Mouse (Mus musculus): ENCODE measurements around the gene Scaper. TPM values are rescaled to one million over a fixed set of nuclear protein-coding genes. Genes with fewer than 3 reads are reported as not detected.

Scaper gene
- polyA plus RNA-seq, 1 experiment = 0.02 TPM

GRCm38 (mm10) chr9:55542366-55543325 is 395.3 kb downstream of the Scaper start:
- Histone ChIP-seq H3K4me3 (replicated peaks) (peak overlapping the region; percentile 91), H3K27me3 (replicated peaks) (peaks cover 99% of the 10 kb centered on the region), H3K4me1 (peaks cover 82% of the 10 kb centered on the region), H3K36me3 (replicated peaks; ENCODE audit: low read length) (no peaks in the 10 kb centered on the region), H3K9me3 (peaks cover 16% of the 10 kb centered on the region; the same call in 1 of the 2 replicates)
- no peak for TF ChIP-seq FLI1 (IDR thresholded peaks at IDR 0.05; ENCODE audit: low read length)
- TF ChIP-seq GATA1 (IDR thresholded peaks at IDR 0.05; ENCODE audit: borderline replicate concordance, low read length) = no peak

- peaks cover 90% of the 10 kb centered on the region for H3K4me1 ChIP-seq
- peaks cover 98% of the 10 kb centered on the region for H3K27me3 ChIP-seq (replicated peaks)
- TF ChIP-seq FLI1 (IDR thresholded peaks at IDR 0.05; ENCODE audit: low read length) (no peak), GATA1 (IDR thresholded peaks at IDR 0.05; ENCODE audit: borderline replicate concordance, low read length) (no peak)
- peaks cover 16% of the 10 kb centered on the region; the same call in 1 of the 2 replicates for H3K9me3 ChIP-seq
- peak overlapping the region; percentile 91 for H3K4me3 ChIP-seq (replicated peaks)
- no peaks in the 10 kb centered on the region for H3K36me3 ChIP-seq (replicated peaks; ENCODE audit: low read length)
These were observed 396.1 kb downstream of the Scaper start for GRCm38 (mm10) chr9:55541681-55542365.

GRCm38 (mm10) chr9:55540888-55541287 is 397.0 kb downstream of the Scaper start:
- peak overlapping the region; percentile 89 for H3K4me3 ChIP-seq (replicated peaks)
- TF ChIP-seq FLI1 (IDR thresholded peaks at IDR 0.05; ENCODE audit: low read length) (no peak), GATA1 (IDR thresholded peaks at IDR 0.05; ENCODE audit: borderline replicate concordance, low read length) (no peak)
- peaks cover 10% of the 10 kb centered on the region; the same call in 1 of the 2 replicates for H3K9me3 ChIP-seq
- H3K4me1 ChIP-seq = peaks cover 92% of the 10 kb centered on the region
- no peaks in the 10 kb centered on the region for H3K36me3 ChIP-seq (replicated peaks; ENCODE audit: low read length)
- H3K27me3 ChIP-seq (replicated peaks) = peaks cover 94% of the 10 kb centered on the region

GRCm38 (mm10) chr9:55540391-55540770 is 397.5 kb downstream of the Scaper start:
- Histone ChIP-seq H3K4me3 (replicated peaks) (peak overlapping the region; percentile 46), H3K9me3 (peaks cover 7% of the 10 kb centered on the region; the same call in 1 of the 2 replicates), H3K36me3 (replicated peaks; ENCODE audit: low read length) (no peaks in the 10 kb centered on the region), H3K27me3 (replicated peaks) (peaks cover 91% of the 10 kb centered on the region), H3K4me1 (peaks cover 89% of the 10 kb centered on the region)
- TF ChIP-seq FLI1 (IDR thresholded peaks at IDR 0.05; ENCODE audit: low read length) (no peak), GATA1 (IDR thresholded peaks at IDR 0.05; ENCODE audit: borderline replicate concordance, low read length) (no peak)

GRCm38 (mm10) chr9:55539661-55540390 is 398.1 kb downstream of the Scaper start:
- TF ChIP-seq GATA1 (IDR thresholded peaks at IDR 0.05; ENCODE audit: borderline replicate concordance, low read length) (no peak), FLI1 (IDR thresholded peaks at IDR 0.05; ENCODE audit: low read length) (no peak)
- Histone ChIP-seq H3K27me3 (replicated peaks) (peaks cover 90% of the 10 kb centered on the region), H3K4me3 (replicated peaks) (no peak overlapping the region), H3K36me3 (replicated peaks; ENCODE audit: low read length) (no peaks in the 10 kb centered on the region), H3K4me1 (peaks cover 83% of the 10 kb centered on the region), H3K9me3 (peaks cover 7% of the 10 kb centered on the region; the same call in 1 of the 2 replicates)

- H3K4me1 ChIP-seq = peaks cover 75% of the 10 kb centered on the region
- no peaks in the 10 kb centered on the region for H3K36me3 ChIP-seq (replicated peaks; ENCODE audit: low read length)
- peaks cover 88% of the 10 kb centered on the region for H3K27me3 ChIP-seq (replicated peaks)
- peaks cover 7% of the 10 kb centered on the region; the same call in 1 of the 2 replicates for H3K9me3 ChIP-seq
- TF ChIP-seq GATA1 (IDR thresholded peaks at IDR 0.05; ENCODE audit: borderline replicate concordance, low read length) = no peak
- no peak for TF ChIP-seq FLI1 (IDR thresholded peaks at IDR 0.05; ENCODE audit: low read length)
- H3K4me3 ChIP-seq (replicated peaks) = no peak overlapping the region
These were observed 398.9 kb downstream of the Scaper start for GRCm38 (mm10) chr9:55539006-55539405.

- Histone ChIP-seq H3K27me3 (replicated peaks) (peaks cover 84% of the 10 kb centered on the region), H3K9me3 (peaks cover 7% of the 10 kb centered on the region; the same call in 1 of the 2 replicates), H3K36me3 (replicated peaks; ENCODE audit: low read length) (no peaks in the 10 kb centered on the region), H3K4me3 (replicated peaks) (no peak within 1 kb of the TSS), H3K4me1 (peaks cover 69% of the 10 kb centered on the region)
- TF ChIP-seq FLI1 (IDR thresholded peaks at IDR 0.05; ENCODE audit: low read length) (no peak), GATA1 (IDR thresholded peaks at IDR 0.05; ENCODE audit: borderline replicate concordance, low read length) (no peak)
These were observed 399.5 kb downstream of the Scaper start, which contains the start of gene Isl2 for GRCm38 (mm10) chr9:55538377-55538776. Gene Isl2, plus strand, starts transcription at chr9:55538672.

GRCm38 (mm10) chr9:55535907-55536306 is 402.0 kb downstream of the Scaper start:
- Histone ChIP-seq H3K9me3 (peaks cover 7% of the 10 kb centered on the region; the same call in 1 of the 2 replicates), H3K27me3 (replicated peaks) (peaks cover 73% of the 10 kb centered on the region), H3K4me1 (peaks cover 45% of the 10 kb centered on the region), H3K36me3 (replicated peaks; ENCODE audit: low read length) (no peaks in the 10 kb centered on the region), H3K4me3 (replicated peaks) (no peak overlapping the region)
- TF ChIP-seq FLI1 (IDR thresholded peaks at IDR 0.05; ENCODE audit: low read length) (no peak), GATA1 (IDR thresholded peaks at IDR 0.05; ENCODE audit: borderline replicate concordance, low read length) (no peak)

GRCm38 (mm10) chr9:55525716-55526115 is 412.2 kb downstream of the Scaper start:
- H3K9me3 ChIP-seq = peaks cover 9% of the 10 kb centered on the region
- H3K36me3 ChIP-seq (replicated peaks; ENCODE audit: low read length) = no peaks in the 10 kb centered on the region
- H3K4me1 ChIP-seq = no peaks in the 10 kb centered on the region
- TF ChIP-seq GATA1 (IDR thresholded peaks at IDR 0.05; ENCODE audit: borderline replicate concordance, low read length) = no peak
- no peak for TF ChIP-seq FLI1 (IDR thresholded peaks at IDR 0.05; ENCODE audit: low read length)
- H3K4me3 ChIP-seq (replicated peaks) = no peak overlapping the region
- peaks cover 23% of the 10 kb centered on the region for H3K27me3 ChIP-seq (replicated peaks)
